Mouse (Mus musculus) kidney, postnatal 0 days (tissue): Measurements from ENCODE around the gene Sh3d21. TPM values are rescaled to one million over a fixed set of nuclear protein-coding genes. Genes with fewer than 3 reads are reported as not detected.

Experiments
- ATAC-seq: fragments of 200-750 bp; cut with Nextera tagmentation; replicated peaks from 2 replicates; pipeline ENCODE4 v1.8.0; 2017; ENCODE audit warnings: low read depth, moderate number of reproducible peaks, moderate TSS enrichment, moderate library complexity; ENCODE audit not compliant: low FRiP score
- DNase-seq: peaks from one replicate; pipeline ENCODE4 v3.0.0-alpha.2; 2016; ENCODE audit warnings: low spot score
- H3K27ac ChIP-seq: fragments of 300-500 bp; sonication (generic); 2 replicates; pipeline ENCODE4 v1.5.1; 2014; ENCODE audit warnings: mild to moderate bottlenecking
- H3K27me3 ChIP-seq: fragments of 300-500 bp; sonication (generic); 2 replicates; pipeline ENCODE4 v1.6.1; 2014; ENCODE audit warnings: low read length, mixed read lengths; ENCODE audit not compliant: insufficient read depth
- H3K36me3 ChIP-seq: fragments of 300-500 bp; sonication (generic); 2 replicates; pipeline ENCODE4 v1.6.1; 2014; ENCODE audit warnings: low read length, mixed read lengths; ENCODE audit not compliant: insufficient read depth
- H3K4me1 ChIP-seq: fragments of 300-500 bp; sonication (generic); replicated peaks from 2 replicates; pipeline ENCODE4 v1.6.1; 2014; ENCODE audit warnings: antibody characterized with exemption, low read length, mixed read lengths; ENCODE audit not compliant: insufficient read depth
- H3K4me2 ChIP-seq: fragments of 300-500 bp; sonication (generic); 2 replicates; pipeline ENCODE4 v1.6.1; 2014; ENCODE audit warnings: mild to moderate bottlenecking, low read length, moderate library complexity, mixed read lengths
- H3K4me3 ChIP-seq: fragments of 300-500 bp; sonication (generic); replicated peaks from 2 replicates; pipeline ENCODE4 v1.5.1; 2014; ENCODE audit warnings: low read depth, low read length
- H3K9ac ChIP-seq: fragments of 300-500 bp; sonication (generic); 2 replicates; pipeline ENCODE4 v1.6.1; 2014; ENCODE audit warnings: low read depth, low read length
- H3K9me3 ChIP-seq: fragments of 300-500 bp; sonication (generic); replicated peaks from 2 replicates; pipeline ENCODE4 v1.6.1; 2016; ENCODE audit warnings: low read length, inconsistent platforms, mixed read lengths
- CTCF ChIP-seq: IDR thresholded peaks from 2 replicates; pipeline ENCODE4 v1.5.1; 2016; ENCODE audit warnings: antibody characterized with exemption, low read depth, mild to moderate bottlenecking, moderate library complexity
- WGBS: fragments of 180-500 bp; shearing (Covaris S2); extraction: QIAGEN DNeasy Blood & Tissue Kit; methylation state at CpG from one replicate; pipeline ENCODE4 v1.1.7; 2014; 5-methylcytosine and 5-hydroxymethylcytosine counted together
- polyA plus RNA-seq: library from polyadenylated mRNA; unstranded; fragments of >200 nt; fragmentation: Nextera tagmentation; extraction: Ambion mirVana; gene quantifications from 2 replicates; pipeline ENCODE4 v1.2.1, GENCODE M21; 2015

Sh3d21 gene
- polyA plus RNA-seq, 1 experiment from 2014 or later: 9.7 TPM

GRCm38 (mm10) chr4:126137773-126138172 lies 25.5 kb downstream of the Sh3d21 start:
- 80% methylated on average over 4 of the region's 4 CpGs for WGBS
- Histone ChIP-seq H3K9ac (no peak overlapping the region), H3K27me3 (no peaks in the 10 kb centered on the region), H3K36me3 (peaks cover 43% of the 10 kb centered on the region), H3K4me3 (no peak overlapping the region), H3K27ac (no peak overlapping the region), H3K4me1 (peaks cover under 1% of the 10 kb centered on the region; the same call in 1 of the 2 replicates), H3K9me3 (no peaks in the 10 kb centered on the region), H3K4me2 (no peak overlapping the region)
- no peak for TF ChIP-seq CTCF
- DNase-seq (no peak), ATAC-seq (no peak)

- Histone ChIP-seq H3K27me3 (no peaks in the 10 kb centered on the region), H3K4me2 (no peak overlapping the region), H3K27ac (no peak overlapping the region), H3K36me3 (peaks cover 38% of the 10 kb centered on the region), H3K4me1 (peaks cover 32% of the 10 kb centered on the region), H3K4me3 (no peak overlapping the region), H3K9ac (no peak overlapping the region), H3K9me3 (no peaks in the 10 kb centered on the region)
- WGBS: 79% methylated on average over 4 of the region's 4 CpGs
- DNase-seq (no peak), ATAC-seq (no peak)
- TF ChIP-seq CTCF: no peak
Observed at GRCm38 (mm10) chr4:126134639-126135038, 28.7 kb downstream of the Sh3d21 start.

GRCm38 (mm10) chr4:126134236-126134635 lies 29.1 kb downstream of the Sh3d21 start:
- Histone ChIP-seq H3K4me1 (peaks cover 34% of the 10 kb centered on the region), H3K9ac (no peak overlapping the region)
- 93% methylated on average over 4 of the region's 4 CpGs for WGBS

GRCm38 (mm10) chr4:126132636-126133264 lies 30.5 kb downstream of the Sh3d21 start:
- 52% methylated on average over 6 of the region's 6 CpGs for WGBS

More at GRCm38 (mm10) chr4:126134236-126134635, 29.1 kb downstream of the Sh3d21 start:
- Histone ChIP-seq H3K27me3 (no peaks in the 10 kb centered on the region), H3K9me3 (no peaks in the 10 kb centered on the region), H3K27ac (no peak overlapping the region), H3K36me3 (peaks cover 37% of the 10 kb centered on the region), H3K4me3 (no peak overlapping the region), H3K4me2 (no peak overlapping the region)
- no peak for TF ChIP-seq CTCF
- ATAC-seq (no peak), DNase-seq (no peak)

GRCm38 (mm10) chr4:126131290-126132121 lies 31.8 kb downstream of the Sh3d21 start:
- peak; percentile 64 for ATAC-seq
- H3K36me3 ChIP-seq: peaks cover 33% of the 10 kb centered on the region

More at GRCm38 (mm10) chr4:126132636-126133264, 30.5 kb downstream of the Sh3d21 start:
- no peak for TF ChIP-seq CTCF
- Histone ChIP-seq H3K36me3 (peaks cover 40% of the 10 kb centered on the region), H3K9me3 (no peaks in the 10 kb centered on the region), H3K27me3 (no peaks in the 10 kb centered on the region), H3K4me1 (peaks cover 34% of the 10 kb centered on the region), H3K9ac (no peak overlapping the region), H3K4me3 (no peak overlapping the region), H3K27ac (peak overlapping the region; percentile 87), H3K4me2 (no peak overlapping the region)
- no peak for ATAC-seq
- DNase-seq: no peak

GRCm38 (mm10) chr4:126130502-126130901 lies 32.8 kb downstream of the Sh3d21 start:
- ATAC-seq: no peak
- H3K4me1 ChIP-seq: peaks cover 34% of the 10 kb centered on the region
- no peaks in the 10 kb centered on the region for H3K27me3 ChIP-seq
- H3K27ac ChIP-seq: peak overlapping the region; percentile 87
- H3K4me2 ChIP-seq: no peak overlapping the region
- no peaks in the 10 kb centered on the region for H3K9me3 ChIP-seq
- WGBS: 17% methylated on average over 11 of the region's 11 CpGs
- TF ChIP-seq CTCF: no peak
- peaks cover 36% of the 10 kb centered on the region for H3K36me3 ChIP-seq
- DNase-seq: peak; percentile 85
- H3K4me3 ChIP-seq: no peak overlapping the region
- H3K9ac ChIP-seq: no peak overlapping the region

More at GRCm38 (mm10) chr4:126131290-126132121, 31.8 kb downstream of the Sh3d21 start:
- H3K9ac ChIP-seq: no peak overlapping the region
- no peaks in the 10 kb centered on the region for H3K27me3 ChIP-seq
- H3K4me3 ChIP-seq: no peak overlapping the region
- peaks cover 34% of the 10 kb centered on the region for H3K4me1 ChIP-seq
- DNase-seq: peak; percentile 74
- H3K9me3 ChIP-seq: no peaks in the 10 kb centered on the region
- WGBS: 44% methylated on average over 10 of the region's 10 CpGs
- peak overlapping the region; percentile 87 for H3K27ac ChIP-seq
- no peak overlapping the region for H3K4me2 ChIP-seq
- TF ChIP-seq CTCF: no peak
